Mouse (Mus musculus): Measurements from ENCODE around the gene Sgms2.

DNA sequence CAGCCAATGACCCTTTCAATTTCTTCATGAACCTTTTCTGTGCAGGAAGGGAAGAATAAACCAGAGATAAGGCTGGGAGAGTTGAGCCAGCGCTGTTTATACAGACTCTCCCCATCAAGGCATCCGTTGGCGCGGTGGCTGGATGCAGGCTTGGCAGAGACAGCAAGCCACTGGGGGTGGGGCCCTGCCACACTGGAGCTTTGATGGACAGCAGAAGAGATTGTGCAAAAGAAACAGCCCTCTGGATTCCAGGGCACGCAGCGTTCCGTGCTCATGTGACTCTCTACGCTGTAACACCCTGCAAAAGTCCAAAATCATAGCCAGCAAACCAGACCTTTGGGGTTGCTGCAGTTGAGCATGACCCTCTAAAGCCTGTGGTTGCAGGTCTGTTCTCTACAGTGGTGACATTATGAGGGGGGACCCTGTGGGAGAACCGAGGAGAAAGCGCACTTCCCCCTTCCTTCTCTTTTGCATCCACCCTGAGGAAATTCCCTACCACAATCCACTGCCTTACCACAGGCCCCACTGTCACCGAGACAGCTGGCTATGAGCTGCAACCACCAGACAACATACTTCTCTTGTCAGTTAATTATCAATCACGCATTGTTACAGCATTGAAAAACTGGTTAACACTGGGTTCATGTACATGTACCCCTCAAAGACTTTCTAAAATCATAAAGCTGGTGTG, 195.6 kb downstream of the Sgms2 start:
- TF ChIP-seq POLR2A (IDR thresholded peaks at IDR 0.05; ENCODE audit: insufficient read depth, low read depth, low read length) (no peak), CTCF (IDR thresholded peaks at IDR 0.05) (no peak)

All from heart, adult 2 months (tissue).